Mouse (Mus musculus) C2C12 (cell line): ENCODE measurements around the gene Sars2. TPM values are rescaled to one million over a fixed set of nuclear protein-coding genes. Genes with fewer than 3 reads are reported as not detected.
A peak's percentile ranks its signal among the peaks of the same experiment; 100 is the strongest.

Experiments
- H3K27me3 ChIP-seq: one replicate; pipeline ENCODE4 v1.6.1; 2011; ENCODE audit not compliant: control insufficient read depth, insufficient read depth, insufficient read length
- H3K36me3 ChIP-seq: one replicate; pipeline ENCODE4 v1.6.1; 2011; ENCODE audit not compliant: control insufficient read depth, insufficient read depth
- H3K4me3 ChIP-seq: one replicate; pipeline ENCODE4 v1.5.1; 2011; ENCODE audit warnings: mild to moderate bottlenecking, control low read depth; ENCODE audit not compliant: poor library complexity, insufficient read depth, severe bottlenecking
- H3K79me2 ChIP-seq: one replicate; pipeline ENCODE4 v1.6.1; 2011; ENCODE audit not compliant: control insufficient read depth, insufficient read depth
- H3K79me3 ChIP-seq: one replicate; pipeline ENCODE4 v1.6.1; 2011; ENCODE audit warnings: low read depth, control low read depth
- H3ac ChIP-seq: one replicate; pipeline ENCODE3; 2011; ENCODE audit warnings: low read depth; ENCODE audit not compliant: control insufficient read depth, insufficient read length
- CEBPB ChIP-seq: IDR thresholded peaks from one replicate; pipeline ENCODE4 v1.6.1; 2011; ENCODE audit warnings: low read depth, mild to moderate bottlenecking, control low read depth, moderate library complexity
- CTCF ChIP-seq: IDR thresholded peaks from one replicate; pipeline ENCODE4 v1.5.1; 2011; ENCODE audit not compliant: control insufficient read depth, insufficient read depth, insufficient read length
- FOSL1 ChIP-seq: IDR thresholded peaks from one replicate; pipeline ENCODE4 v1.8.0; 2011; ENCODE audit warnings: mild to moderate bottlenecking, low read length; ENCODE audit not compliant: poor library complexity, insufficient read depth, severe bottlenecking
- MAX ChIP-seq: IDR thresholded peaks from one replicate; pipeline ENCODE4 v1.6.1; 2011; ENCODE audit warnings: mild to moderate bottlenecking, control low read depth
- MYOD1 ChIP-seq: IDR thresholded peaks from one replicate; pipeline ENCODE4 v1.6.1; 2011; ENCODE audit warnings: low read depth; ENCODE audit not compliant: control insufficient read depth, insufficient read length
- MYOG ChIP-seq: IDR thresholded peaks from one replicate; pipeline ENCODE4 v1.6.1; 2011; ENCODE audit not compliant: control insufficient read depth, insufficient read length; ENCODE audit errors: extremely low read depth
- USF1 ChIP-seq: IDR thresholded peaks from one replicate; pipeline ENCODE4 v1.6.1; 2011; ENCODE audit warnings: low read depth, mild to moderate bottlenecking, control low read depth, moderate library complexity
- polyA plus RNA-seq: library from polyadenylated mRNA; unstranded; fragments of >200 nt; fragmentation: generic; extraction: Trizol; gene quantifications from one replicate; pipeline ENCODE4 v1.2.1, GENCODE M21; 2012; ENCODE audit warnings: missing spikeins

Sars2 gene
- polyA plus RNA-seq, 1 experiment, result 18.1 TPM

GRCm38 (mm10) chr7:28715598-28715997 is 26.2 kb upstream of the Sars2 start:
- H3K36me3 ChIP-seq, result no peaks in the 10 kb centered on the region
- H3K4me3 ChIP-seq, result no peak overlapping the region
- no peaks in the 10 kb centered on the region for H3K27me3 ChIP-seq
- no peak overlapping the region for H3ac ChIP-seq
- no peak for TF ChIP-seq CEBPB
- no peak for TF ChIP-seq FOSL1
- no peaks in the 10 kb centered on the region for H3K79me2 ChIP-seq
- no peaks in the 10 kb centered on the region for H3K79me3 ChIP-seq

DNA sequence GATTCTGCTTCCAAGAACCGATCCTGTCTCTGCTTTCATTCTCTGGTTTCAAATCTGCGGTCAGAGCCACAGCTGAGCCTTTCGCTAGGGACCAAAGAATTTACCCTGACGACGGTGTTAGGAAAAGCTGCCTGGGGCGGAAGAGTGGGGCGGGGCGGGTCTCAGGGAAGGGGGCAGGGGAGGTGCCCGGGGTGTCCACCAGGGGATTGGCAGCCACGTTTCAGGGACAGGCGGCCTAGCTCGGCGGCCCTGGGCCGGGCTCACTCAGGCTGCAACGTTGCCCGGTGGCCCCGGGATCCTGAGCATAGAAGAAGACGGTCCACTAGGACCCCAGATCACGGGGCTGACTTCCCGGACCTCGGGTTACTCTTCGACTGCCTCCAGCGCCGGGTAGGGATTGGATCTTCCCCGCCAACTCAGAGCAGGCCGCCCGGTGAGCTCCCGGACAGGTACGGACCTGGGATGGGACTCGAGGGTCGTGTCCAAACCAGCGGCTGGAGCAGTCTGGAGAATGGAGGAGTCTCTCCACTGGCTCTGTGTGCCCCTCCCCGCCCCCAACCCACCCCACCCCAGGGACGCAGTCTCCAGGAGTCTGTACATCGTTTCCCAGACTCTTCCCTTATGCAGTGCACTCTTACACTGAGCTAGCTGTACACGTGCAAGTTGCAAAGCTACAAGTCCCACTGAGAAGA is 25.1 kb upstream of the Sars2 start, which contains the start of gene Fbxo17:
Fbxo17 (plus strand) TSS at position 215 of the 692 bp plus-strand sequence.
- Histone ChIP-seq H3K27me3 (no peaks in the 10 kb centered on the region), H3K79me2 (no peaks in the 10 kb centered on the region), H3ac (peak within 1 kb of the TSS; percentile 92), H3K79me3 (no peaks in the 10 kb centered on the region), H3K4me3 (peak within 1 kb of the TSS; percentile 39), H3K36me3 (no peaks in the 10 kb centered on the region)
- TF ChIP-seq MYOD1, result no peak
- no peak for TF ChIP-seq MAX
- TF ChIP-seq FOSL1, result no peak
- TF ChIP-seq CEBPB, result no peak
- no peak for TF ChIP-seq USF1
- TF ChIP-seq MYOG, result no peak
- no peak for TF ChIP-seq CTCF

DNA sequence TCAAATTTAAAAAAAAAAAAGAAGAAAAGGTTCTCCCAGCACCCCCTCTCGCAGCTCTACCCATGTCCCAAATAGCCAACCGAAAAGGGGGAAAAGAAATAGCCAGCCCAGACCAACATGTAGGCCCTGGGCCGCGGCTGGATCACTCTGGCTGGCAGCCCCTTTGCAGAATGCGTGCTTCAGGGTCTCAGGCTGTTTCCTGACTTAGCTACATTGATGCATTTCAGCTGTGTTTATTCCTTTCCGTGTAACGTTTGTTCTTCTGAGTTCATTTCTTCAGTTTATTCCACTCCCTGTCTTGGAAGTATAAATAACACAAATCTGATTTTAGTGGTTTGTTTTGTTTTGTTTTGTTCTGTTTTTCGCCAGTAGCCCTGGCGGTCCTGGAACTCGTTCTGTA is 24.1 kb upstream of the Sars2 start:
- Histone ChIP-seq H3ac (no peak overlapping the region), H3K79me3 (no peaks in the 10 kb centered on the region), H3K27me3 (no peaks in the 10 kb centered on the region), H3K36me3 (no peaks in the 10 kb centered on the region), H3K4me3 (peak overlapping the region; percentile 39), H3K79me2 (no peaks in the 10 kb centered on the region)
- TF ChIP-seq MAX (no peak), MYOG (no peak), MYOD1 (no peak), CTCF (no peak), USF1 (no peak), CEBPB (no peak), FOSL1 (no peak)

GRCm38 (mm10) chr7:28719159-28719558 is 22.6 kb upstream of the Sars2 start:
- H3K27me3 ChIP-seq, result no peaks in the 10 kb centered on the region
- TF ChIP-seq USF1 (no peak), MAX (no peak), FOSL1 (no peak), CEBPB (no peak), MYOD1 (no peak), CTCF (no peak), MYOG (no peak)
- H3K79me3 ChIP-seq, result no peaks in the 10 kb centered on the region
- no peak overlapping the region for H3ac ChIP-seq
- H3K4me3 ChIP-seq, result no peak overlapping the region
- H3K79me2 ChIP-seq, result no peaks in the 10 kb centered on the region
- no peaks in the 10 kb centered on the region for H3K36me3 ChIP-seq

DNA sequence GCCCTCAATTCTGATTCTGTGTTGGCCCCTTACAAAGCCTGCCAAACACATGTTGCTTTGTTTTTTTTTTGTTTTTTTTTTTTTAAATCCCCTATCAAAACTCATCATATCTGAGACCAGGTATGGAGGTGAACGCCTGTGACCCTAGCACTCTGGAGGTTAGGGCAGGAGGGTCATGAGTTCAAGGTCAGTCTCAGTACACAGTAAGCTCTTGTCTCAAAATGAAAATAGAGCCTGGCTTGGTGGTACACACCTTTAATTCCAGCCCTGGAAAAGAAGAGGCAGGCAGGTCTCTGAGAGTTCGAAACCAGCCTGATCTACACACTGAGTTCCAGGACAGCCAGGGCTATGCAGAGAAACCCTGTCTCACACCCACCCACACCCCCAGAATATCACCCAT is 22.1 kb upstream of the Sars2 start:
- no peaks in the 10 kb centered on the region for H3K79me2 ChIP-seq
- TF ChIP-seq MYOG (no peak), USF1 (no peak), MYOD1 (no peak), CTCF (no peak), CEBPB (no peak), MAX (no peak), FOSL1 (no peak)
- H3K4me3 ChIP-seq, result no peak overlapping the region
- no peaks in the 10 kb centered on the region for H3K27me3 ChIP-seq
- H3K36me3 ChIP-seq, result no peaks in the 10 kb centered on the region
- no peak overlapping the region for H3ac ChIP-seq
- H3K79me3 ChIP-seq, result no peaks in the 10 kb centered on the region
